Mouse (Mus musculus): Measurements from ENCODE around the gene Dync2h1.
"Not testable (repeated sequence)": the region's sequence is repeated elsewhere in the genome, so short reads cannot be mapped to it uniquely, and the experiment has no call there.

Gene Dync2h1

GRCm38 (mm10) chr9:7184172-7184896, at the start of gene Dync2h1, which contains the start of gene Dcun1d5:
Dync2h1 (minus strand) TSS chr9:7184446.
Dcun1d5 (plus strand) TSS chr9:7184520.
- peak; percentile 94 to 97 for DNase-seq

- no peak for DNase-seq
These were observed 37.2 kb upstream of the Dync2h1 start for GRCm38 (mm10) chr9:7221460-7221859.

DNA sequence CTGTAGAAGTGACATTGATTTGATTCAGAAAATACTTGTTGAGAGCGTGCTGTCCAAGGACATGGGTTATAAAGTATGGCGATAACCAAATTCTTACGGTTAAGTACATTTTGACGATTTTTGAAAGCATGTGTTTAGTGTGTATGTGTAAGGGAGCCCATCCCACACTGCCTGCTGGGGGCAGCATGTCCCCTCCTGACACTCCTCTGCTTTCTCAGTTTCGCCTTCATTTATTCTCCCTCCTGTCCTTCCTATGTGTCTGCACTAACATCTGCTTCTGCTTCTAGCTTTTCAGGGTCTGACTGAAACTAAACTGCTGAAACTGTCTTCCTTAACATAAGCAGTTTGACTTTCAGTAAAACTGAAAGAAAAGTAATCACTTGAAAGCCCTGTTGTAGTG, 36.8 kb upstream of the Dync2h1 start:
- no peak for DNase-seq

- peak; percentile 17 to 26 for DNase-seq
These were observed 32.0 kb upstream of the Dync2h1 start for GRCm38 (mm10) chr9:7216240-7216639.

- DNase-seq, result not testable (repeated sequence)
These were observed 6.4 kb upstream of the Dync2h1 start for GRCm38 (mm10) chr9:7190694-7191093.

GRCm38 (mm10) chr9:7184897-7185291, 648 bp upstream of the Dync2h1 start:
- peak in 1 of 2 experiments; percentile 71 for DNase-seq

DNA sequence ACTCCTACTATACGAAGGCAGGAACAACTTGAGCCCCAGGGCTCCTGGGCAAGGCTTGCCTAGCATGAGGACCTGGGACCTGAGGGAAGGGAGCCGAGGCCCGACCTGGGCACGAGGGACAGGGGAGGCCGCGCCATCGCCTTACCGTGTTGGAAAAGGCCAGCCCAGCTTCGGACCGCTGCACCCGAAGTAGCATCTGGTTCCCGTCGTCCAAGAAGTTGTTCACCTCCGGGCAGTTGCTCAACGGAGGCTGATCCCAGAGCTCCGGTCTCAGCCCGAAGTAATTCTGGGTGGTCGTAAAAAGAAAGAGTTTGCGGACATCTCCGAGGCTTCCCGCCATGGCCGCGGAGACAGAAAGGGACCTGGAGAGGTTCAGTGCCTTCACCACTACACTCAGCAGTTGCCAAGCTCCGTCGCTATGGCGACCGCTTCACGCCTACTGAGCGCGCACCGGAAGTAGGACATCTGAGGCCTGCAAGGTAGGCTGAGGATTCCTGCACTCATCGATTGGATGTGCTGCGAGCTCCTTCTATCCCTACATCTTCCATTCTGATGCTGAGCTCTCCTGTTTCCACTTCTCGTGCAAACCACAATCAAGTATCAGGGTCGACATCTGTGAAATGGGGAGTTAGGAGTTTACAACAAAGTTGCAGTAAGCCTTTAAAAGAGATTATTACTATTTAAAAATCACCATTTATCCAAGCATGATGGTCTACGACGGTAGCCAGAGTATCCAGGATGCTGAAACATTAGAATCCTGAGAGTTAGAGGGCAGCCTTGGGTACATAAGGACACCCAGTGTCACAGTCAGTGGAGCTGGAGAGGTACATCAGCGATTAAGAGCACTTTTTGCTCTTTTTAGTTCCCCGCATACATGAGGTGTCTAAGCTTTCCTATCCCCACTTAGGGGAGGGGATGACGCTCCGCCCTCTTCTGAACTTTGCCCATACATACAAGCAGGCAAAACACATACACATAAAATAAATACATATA, 7.3 kb downstream of the Dync2h1 start:
- peak; percentile 92 to 95 for DNase-seq

DNA sequence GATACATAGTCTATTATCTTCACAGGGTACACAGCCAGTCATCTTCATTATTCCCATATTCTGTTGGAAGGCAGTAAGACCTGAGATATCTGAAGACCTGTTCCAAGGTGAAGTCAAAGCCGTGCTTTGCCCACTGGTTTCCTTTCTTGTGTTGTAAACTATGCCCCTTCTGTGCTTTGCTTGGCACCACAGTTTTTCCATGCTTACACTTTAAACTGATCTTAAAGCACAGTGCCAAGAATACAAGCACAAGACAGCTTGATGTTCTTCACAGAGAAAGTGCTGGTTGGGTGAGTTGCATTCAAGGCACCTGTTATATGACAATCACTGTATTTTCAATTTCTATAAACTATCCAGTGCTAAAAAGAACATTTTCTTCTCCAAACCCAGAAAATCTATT, 10.5 kb downstream of the Dync2h1 start:
- no peak for DNase-seq

DNA sequence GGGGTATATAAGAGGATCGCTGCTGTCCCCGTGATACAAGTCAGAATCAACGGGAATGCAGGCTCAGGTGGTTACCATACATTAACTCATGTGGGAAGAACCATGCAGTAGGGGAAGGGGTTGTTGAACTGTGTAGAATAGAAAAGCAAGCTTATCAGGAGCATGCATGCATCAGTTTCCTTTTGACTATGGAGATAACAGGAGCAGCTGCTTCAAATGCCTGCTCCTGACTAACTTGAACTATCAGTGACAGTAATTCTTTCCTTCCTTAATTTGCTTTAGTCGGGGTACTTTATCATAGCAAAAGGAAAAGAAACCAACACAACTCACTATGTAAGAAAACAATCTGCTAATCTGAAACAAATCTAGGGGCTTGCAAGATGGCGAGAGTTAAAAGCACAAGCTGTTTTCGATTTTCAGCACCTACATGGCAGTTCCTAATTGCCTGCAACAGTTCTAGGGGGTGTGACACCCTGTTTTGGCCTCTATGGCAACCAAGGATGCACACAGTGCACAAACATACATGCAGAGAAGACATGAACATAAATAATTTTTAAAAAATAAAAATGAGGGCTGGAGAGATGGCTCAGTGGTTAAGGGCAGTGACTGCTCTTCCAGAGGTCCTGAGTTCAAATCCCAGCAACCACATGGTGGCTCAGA, 16.8 kb downstream of the Dync2h1 start:
- no peak for DNase-seq

DNA sequence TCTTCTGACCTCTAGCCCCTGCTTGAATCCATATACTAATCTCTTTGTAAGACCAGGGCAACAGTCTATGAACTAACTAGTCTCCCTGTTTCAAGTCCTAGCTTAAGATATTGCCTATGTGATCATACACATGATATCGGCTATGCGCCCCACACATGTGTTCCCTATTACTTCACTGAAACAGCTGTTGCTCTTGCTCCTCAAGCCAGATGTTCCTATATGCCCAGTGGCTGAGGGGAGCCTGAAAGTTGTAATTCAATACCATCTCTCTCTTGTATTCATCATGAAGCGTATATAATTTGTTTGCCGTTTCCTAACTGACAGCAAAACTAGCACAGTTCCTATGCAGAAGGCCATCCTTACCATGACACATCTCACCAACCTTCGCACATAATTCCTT, 23.6 kb downstream of the Dync2h1 start:
- no peak for DNase-seq

GRCm38 (mm10) chr9:7159718-7160117, 24.5 kb downstream of the Dync2h1 start:
- no peak for DNase-seq

DNA sequence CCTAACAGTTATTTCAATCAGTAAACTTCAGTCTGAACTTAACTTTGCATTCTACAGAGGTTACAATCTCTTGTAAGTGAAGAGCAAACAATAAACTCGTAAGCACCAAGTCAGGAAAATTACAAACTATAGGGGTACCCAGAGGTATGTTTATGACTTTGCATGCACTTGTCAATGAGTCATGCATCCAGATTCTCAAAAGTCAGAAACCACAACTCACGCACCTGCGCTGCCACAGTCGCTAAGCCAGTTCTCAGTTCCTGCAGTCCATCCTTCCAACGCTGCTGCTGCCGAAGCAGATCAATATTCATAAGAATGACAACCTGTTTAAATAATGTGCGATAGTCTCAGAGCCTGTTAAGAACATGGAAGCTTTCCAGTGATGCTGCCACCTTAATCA, 25.6 kb downstream of the Dync2h1 start:
- DNase-seq, result no peak

DNA sequence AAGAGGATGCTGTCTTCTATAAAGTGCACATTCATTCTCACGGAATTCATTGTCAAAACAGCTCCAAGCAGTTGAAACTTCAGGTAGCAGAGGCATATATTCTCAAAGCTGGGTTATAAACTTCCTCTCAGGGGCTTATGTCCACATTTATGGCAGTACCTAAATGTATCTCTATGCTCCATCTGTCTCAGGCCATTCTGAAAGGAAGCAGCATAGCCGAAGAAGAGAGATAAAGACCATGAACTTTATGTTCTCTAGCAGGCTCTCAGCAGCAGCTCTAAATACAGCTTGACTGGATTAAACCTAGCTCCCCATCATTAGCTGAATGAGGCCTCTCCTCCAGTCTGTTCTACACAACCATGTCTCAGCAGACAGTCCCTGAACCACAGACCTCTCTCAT, 29.9 kb downstream of the Dync2h1 start:
- DNase-seq, result no peak

GRCm38 (mm10) chr9:7122863-7123262, 61.4 kb downstream of the Dync2h1 start:
- no peak for DNase-seq

DNA sequence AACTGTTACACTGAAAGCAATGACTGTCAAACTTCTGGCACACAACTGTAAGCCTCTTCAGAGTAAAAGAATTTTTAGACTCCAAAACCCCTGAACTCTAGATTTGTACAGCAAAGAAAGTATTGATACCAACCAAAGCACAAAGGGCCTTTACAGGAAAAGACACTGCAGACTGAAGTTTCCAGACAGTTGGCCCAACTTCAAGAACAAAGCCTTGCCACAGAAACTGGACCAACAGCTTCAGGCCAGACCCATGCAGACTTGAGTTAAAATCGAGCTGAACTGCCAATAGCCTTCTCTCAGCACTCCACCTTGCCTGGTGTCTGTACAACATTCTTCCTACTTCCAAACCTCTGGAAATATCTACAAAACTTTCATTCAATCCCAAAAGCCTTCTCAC, 74.1 kb downstream of the Dync2h1 start:
- DNase-seq, result no peak

- DNase-seq, result no peak
These were observed 82.9 kb downstream of the Dync2h1 start for GRCm38 (mm10) chr9:7101361-7101760.

DNA sequence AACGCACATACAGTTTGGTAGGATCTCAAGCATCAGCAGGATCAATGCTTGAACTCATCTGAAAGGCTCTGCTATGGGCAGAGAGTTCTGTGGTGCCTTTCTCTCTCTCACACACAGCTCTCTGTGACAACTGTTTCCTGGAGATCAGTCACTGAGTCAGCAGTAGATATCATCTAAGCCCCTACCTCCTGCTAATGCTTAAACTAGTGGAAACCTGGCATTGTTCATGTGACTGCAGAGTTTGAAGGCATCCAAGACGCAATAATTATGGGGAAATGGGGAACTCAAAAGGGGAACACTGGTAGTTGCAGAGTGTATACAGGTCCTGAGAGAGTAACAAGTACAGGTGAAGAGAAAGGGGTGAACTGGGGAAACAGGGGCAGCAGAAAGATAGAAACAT, 109.6 kb downstream of the Dync2h1 start:
- DNase-seq, result no peak

DNA sequence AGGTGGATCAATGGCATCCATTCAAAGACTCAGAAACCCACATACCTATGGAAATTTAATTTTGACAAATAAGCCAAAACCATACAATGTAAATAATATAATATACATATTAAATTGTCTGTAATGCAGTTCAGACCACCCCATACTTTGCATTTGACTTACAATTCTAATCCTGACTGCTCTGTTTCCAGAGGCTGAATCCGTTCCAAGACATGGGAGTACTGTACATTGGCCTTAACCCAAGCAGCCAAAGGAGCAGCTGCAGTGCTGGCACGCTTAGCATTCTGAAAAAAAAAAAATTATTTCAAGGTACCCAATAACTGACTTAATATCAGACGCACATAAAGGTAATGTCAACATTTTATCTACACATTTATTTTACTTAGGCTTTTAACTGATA, 113.4 kb downstream of the Dync2h1 start:
- DNase-seq, result no peak

DNA sequence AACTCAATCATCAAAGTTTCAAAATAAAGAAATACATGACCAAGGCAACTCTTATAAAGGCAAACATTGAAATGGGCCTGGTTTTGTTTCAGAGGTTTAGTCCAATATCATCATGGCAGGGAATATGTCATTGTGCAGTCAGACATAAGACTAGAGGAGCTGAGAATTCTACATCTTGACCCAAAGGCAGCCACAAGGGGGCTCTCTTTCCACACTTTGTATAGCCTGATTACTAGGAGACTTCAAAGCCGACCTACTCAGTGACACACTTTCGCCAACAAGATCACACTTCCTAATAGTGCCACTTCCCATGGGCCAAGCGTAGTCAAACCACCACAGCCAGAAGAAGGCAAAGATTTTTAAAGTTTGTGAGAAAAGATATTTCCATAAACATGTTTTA, 133.7 kb downstream of the Dync2h1 start:
- peak; percentile 33 to 37 for DNase-seq

GRCm38 (mm10) chr9:7042635-7043273, 141.5 kb downstream of the Dync2h1 start:
- DNase-seq, result no peak

GRCm38 (mm10) chr9:7041231-7041630, 143.0 kb downstream of the Dync2h1 start:
- no peak for DNase-seq

GRCm38 (mm10) chr9:7032553-7032952, 151.7 kb downstream of the Dync2h1 start:
- no peak for DNase-seq

DNA sequence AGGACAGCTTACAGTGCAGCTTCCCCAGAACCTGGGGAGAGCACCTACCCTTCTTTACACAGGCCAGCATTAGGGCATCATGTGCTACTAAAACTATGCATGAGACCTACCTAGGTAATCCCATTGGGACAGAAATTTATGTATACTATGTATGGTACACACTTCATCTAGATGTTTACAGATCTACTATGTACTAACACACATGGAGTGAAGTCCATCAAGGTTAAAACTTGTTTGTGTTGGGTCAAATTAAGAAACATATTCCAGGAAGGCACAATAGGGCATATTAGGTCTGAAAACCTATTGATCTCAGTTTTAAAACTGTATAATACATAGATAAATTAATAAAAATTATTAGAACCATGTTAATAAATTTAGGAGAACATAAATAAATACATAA, 168.6 kb downstream of the Dync2h1 start:
- no peak for DNase-seq
